Mouse (Mus musculus) midbrain, postnatal 0 days (tissue): ENCODE measurements around the gene Mybpc2. TPM values are rescaled to one million over a fixed set of nuclear protein-coding genes. Genes with fewer than 3 reads are reported as not detected.

Experiments
- ATAC-seq: fragments of 200-750 bp; cut with Nextera tagmentation; 2 replicates; pipeline ENCODE4 v1.8.0; 2017; ENCODE audit warnings: moderate number of reproducible peaks, mild to moderate bottlenecking, moderate TSS enrichment, moderate library complexity; ENCODE audit not compliant: low FRiP score
- DNase-seq: peaks from one replicate; pipeline ENCODE4 v3.0.0-alpha.2; 2015; ENCODE audit warnings: low spot score
- H3K27ac ChIP-seq: fragments of 300-500 bp; sonication (generic); 2 replicates; pipeline ENCODE4 v1.5.1; 2014; ENCODE audit warnings: low read depth, mild to moderate bottlenecking, low read length, mixed read lengths
- H3K27me3 ChIP-seq: fragments of 300-500 bp; sonication (generic); 2 replicates; pipeline ENCODE4 v1.6.1; 2014; ENCODE audit warnings: low read length, control low read depth, mixed read lengths; ENCODE audit not compliant: insufficient read depth
- H3K36me3 ChIP-seq: fragments of 300-500 bp; sonication (generic); 2 replicates; pipeline ENCODE4 v1.6.1; 2014; ENCODE audit warnings: low read length, control low read depth, mixed read lengths; ENCODE audit not compliant: insufficient read depth
- H3K4me1 ChIP-seq: fragments of 300-500 bp; sonication (generic); 2 replicates; pipeline ENCODE4 v1.6.1; 2014; ENCODE audit warnings: mild to moderate bottlenecking, control low read depth, antibody characterized with exemption, low read length, mixed read lengths; ENCODE audit not compliant: insufficient read depth
- H3K4me2 ChIP-seq: fragments of 300-500 bp; sonication (generic); 2 replicates; pipeline ENCODE4 v1.6.1; 2014; ENCODE audit warnings: low read depth, mild to moderate bottlenecking, low read length, mixed read lengths; ENCODE audit not compliant: poor library complexity, severe bottlenecking
- H3K4me3 ChIP-seq: fragments of 300-500 bp; sonication (generic); 2 replicates; pipeline ENCODE4 v1.5.1; 2014; ENCODE audit warnings: low read depth, mild to moderate bottlenecking, low read length, moderate library complexity
- H3K9ac ChIP-seq: fragments of 300-500 bp; sonication (generic); replicated peaks from 2 replicates; pipeline ENCODE4 v1.6.1; 2014; ENCODE audit warnings: mild to moderate bottlenecking, low read length, moderate library complexity, mixed read lengths; ENCODE audit not compliant: poor library complexity, severe bottlenecking
- H3K9me3 ChIP-seq: fragments of 300-500 bp; sonication (generic); 2 replicates; pipeline ENCODE4 v1.6.1; 2016; ENCODE audit warnings: low read length, control low read depth
- CTCF ChIP-seq: IDR thresholded peaks from 2 replicates; pipeline ENCODE4 v1.5.1; 2016; ENCODE audit warnings: antibody characterized with exemption, mild to moderate bottlenecking
- WGBS: fragments of 180-500 bp; shearing (Covaris S2); extraction: QIAGEN DNeasy Blood & Tissue Kit; methylation state at CpG from one replicate; pipeline ENCODE4 v1.1.7; 2014; 5-methylcytosine and 5-hydroxymethylcytosine counted together
- polyA plus RNA-seq: library from polyadenylated mRNA; unstranded; fragments of >200 nt; fragmentation: Nextera tagmentation; extraction: Ambion mirVana; gene quantifications from 2 replicates; pipeline ENCODE4 v1.2.1, GENCODE M21; 2015
- total RNA-seq: library from RNA; depleted of rRNA; stranded (reverse); fragments of >200 nt; gene quantifications from 2 replicates; pipeline ENCODE4 v1.2.3, GENCODE M21; 2014

The Mybpc2 gene
- total and polyA plus RNA-seq, 2 experiments from 2014 or later = 0.27 to 0.28 TPM

DNA sequence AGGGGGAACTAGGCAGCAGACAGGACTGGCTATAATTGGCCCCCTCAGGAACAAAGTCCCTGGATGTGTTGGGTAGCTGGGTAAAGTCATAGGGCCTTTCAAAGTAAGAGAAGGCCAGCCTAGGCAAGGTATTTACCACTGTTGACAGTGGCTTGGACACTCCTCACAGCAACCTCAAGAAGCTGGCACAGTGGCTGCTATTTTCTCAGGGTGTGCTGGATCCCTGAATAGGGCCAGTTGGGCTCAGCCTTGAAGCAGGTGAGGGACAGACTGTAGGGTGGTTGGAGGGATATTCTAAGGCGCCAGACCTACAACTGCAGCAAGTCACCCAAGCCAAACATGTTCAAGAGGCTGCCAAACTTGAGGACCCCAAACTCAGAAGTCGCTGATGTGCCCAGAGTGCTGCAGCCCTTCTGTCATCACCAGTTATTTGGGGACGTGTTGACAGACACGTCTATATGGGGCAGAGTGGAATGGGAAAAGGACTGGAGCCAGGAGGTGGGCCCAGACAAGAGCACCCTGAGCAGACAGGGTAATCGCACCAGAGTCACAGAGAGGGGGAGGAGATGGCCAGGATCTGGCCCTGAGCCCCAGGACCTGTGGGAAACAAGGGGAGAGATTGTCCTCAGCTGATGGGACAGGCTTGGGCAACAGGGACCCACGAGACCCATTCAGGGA is 52.4 kb downstream of the Mybpc2 start:
- TF ChIP-seq CTCF = no peak
- Histone ChIP-seq H3K36me3 (no peaks in the 10 kb centered on the region), H3K27me3 (0 out of 2 replicates have a peak, but pooled peaks cover under 1% of the 10 kb centered on the region), H3K4me3 (no peak overlapping the region), H3K9ac (no peak overlapping the region), H3K4me1 (peaks cover 16% of the 10 kb centered on the region), H3K9me3 (no peaks in the 10 kb centered on the region), H3K27ac (no peak overlapping the region), H3K4me2 (no peak overlapping the region)
- DNase-seq (no peak), ATAC-seq (no peak)
- 39% methylated on average over 6 of the region's 6 CpGs for WGBS

DNA sequence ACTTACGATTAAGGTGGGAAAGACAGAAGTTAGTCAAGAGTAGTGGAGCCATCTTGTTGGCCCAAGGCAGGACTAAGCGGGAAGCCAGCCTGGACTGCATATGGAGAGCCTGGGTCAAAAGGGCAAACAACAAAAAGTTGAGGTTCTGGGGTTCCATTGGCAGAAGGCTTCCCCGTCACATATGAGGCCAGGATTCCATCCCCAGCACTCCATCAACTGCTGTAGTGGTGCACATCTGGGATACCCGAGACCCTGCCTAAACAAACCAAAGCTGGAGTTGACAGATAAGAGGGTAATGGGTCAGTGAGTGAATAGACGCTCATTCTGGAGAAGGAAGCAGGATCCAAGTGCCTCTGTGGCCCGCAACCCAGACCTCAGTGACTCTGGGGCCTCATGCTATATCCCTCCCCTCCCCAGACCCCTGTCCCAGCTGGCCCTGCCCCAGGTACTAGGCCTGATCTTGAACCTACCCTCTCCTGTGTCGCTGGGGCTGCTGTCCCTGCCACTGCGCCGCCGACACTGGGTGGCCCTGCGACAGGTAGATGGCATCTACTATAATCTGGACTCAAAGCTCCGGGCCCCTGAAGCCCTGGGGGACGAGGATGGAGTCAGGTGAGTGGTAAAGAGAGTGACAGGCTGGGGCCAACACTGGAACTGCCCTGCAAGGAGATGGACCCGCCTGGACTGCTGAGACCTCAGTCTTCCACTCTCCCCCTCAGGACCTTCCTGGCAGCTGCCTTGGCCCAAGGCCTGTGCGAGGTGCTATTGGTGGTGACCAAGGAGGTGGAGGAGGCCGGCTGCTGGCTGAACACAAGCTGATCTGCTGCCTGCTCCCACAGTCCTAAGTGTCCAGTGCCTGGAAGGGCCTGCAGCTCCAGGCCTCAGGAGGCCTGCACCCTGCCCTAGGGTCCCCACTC is 53.5 kb downstream of the Mybpc2 start:
- Histone ChIP-seq H3K4me1 (peaks cover 16% of the 10 kb centered on the region), H3K36me3 (no peaks in the 10 kb centered on the region)
- no peak for TF ChIP-seq CTCF

DNA sequence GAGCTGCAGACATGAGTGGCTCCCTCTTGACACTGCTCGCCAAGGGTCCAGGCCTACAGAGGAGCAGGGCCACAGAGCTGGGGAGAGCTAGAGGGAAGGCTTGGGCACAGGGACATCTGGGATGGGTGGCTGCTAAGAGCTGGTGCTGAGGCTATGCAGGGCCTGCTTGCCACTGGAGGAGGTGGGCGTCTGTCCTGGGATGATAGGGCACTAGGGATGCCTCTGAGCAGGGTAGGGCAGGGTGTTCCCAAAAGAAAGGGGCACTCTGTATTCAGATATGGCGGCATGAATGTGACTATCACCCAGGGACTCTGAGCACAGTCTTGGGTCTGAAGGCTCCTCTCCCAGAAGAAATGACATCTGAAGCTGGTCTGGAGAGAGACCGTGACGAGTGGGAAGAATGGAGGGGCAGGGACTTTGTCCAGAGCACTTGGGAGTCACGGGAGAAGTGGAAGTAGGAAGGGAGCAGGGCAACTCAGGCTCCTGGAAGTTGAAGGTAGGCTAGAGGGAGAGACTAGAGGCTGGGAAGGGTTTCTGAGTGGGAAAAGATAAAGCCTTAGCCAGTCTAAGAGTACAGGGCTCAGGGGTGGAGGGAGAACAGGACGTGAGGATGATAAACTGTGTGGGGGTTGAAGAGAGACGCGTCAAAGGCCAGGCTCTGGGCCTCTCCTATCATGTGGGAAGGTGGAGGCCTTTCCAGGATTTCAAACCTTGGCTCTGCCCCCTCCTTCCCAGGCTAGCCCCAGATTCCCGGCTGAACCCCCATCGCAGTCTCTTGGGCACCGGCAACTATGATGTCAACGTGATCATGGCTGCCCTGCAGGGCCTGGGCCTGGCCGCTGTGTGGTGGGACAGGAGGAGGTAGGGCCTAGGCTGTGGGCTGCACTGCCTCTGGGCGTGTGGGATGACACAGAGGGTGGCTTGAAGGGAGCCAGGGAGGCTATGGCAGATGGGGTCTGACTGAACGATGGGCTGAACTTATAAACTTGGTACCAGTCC is 54.5 kb downstream of the Mybpc2 start:
- ATAC-seq (no peak), DNase-seq (no peak)
- no peak for TF ChIP-seq CTCF
- Histone ChIP-seq H3K4me2 (no peak overlapping the region), H3K9ac (no peak overlapping the region), H3K27ac (peak overlapping the region; percentile 91), H3K27me3 (no peaks in the 10 kb centered on the region), H3K4me3 (no peak overlapping the region), H3K9me3 (no peaks in the 10 kb centered on the region), H3K4me1 (peaks cover 16% of the 10 kb centered on the region), H3K36me3 (peaks cover 2% of the 10 kb centered on the region; the same call in 1 of the 2 replicates)
- 91% methylated on average over 16 of the region's 16 CpGs for WGBS

More for the DNA sequence above, 53.5 kb downstream of the Mybpc2 start:
- no peak overlapping the region for H3K4me2 ChIP-seq
- ATAC-seq (no peak), DNase-seq (no peak)
- H3K27me3 ChIP-seq = no peaks in the 10 kb centered on the region
- 85% methylated on average over 16 of the region's 16 CpGs for WGBS
- no peak overlapping the region for H3K4me3 ChIP-seq
- H3K9ac ChIP-seq = no peak overlapping the region
- H3K27ac ChIP-seq = no peak overlapping the region
- H3K9me3 ChIP-seq = no peaks in the 10 kb centered on the region

DNA sequence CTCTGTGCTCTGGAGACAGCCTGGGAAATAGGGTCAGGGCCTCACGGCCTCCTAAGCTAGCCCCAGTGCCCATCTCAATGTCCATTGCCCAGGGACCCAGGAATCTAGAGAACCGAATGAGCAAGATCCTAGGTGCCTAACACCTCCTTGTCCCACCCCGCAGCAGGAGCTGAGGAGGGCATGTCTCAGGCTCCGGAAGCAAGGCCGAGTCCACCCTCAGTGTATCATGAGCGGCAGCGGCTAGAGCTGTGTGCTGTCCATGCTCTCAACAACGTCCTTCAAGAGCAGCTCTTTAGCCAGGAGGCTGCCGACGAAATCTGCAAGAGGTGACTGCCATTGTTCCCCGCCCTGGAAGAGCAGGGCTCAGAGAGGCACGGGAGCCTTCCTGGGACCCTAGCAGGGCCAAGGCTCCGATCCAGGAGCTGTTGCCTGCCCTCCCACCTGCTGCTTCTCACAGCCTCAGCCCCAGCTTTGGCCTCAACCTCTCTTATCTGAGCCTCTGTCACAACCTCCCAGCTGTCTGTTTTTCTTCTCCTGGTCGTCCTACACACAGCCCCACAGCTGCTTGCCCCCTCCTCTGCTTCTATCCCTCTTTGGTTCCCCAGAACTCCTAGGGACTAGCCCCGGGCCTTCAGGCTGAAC is 55.7 kb downstream of the Mybpc2 start:
- H3K9me3 ChIP-seq = no peaks in the 10 kb centered on the region
- peaks cover 8% of the 10 kb centered on the region; the same call in 1 of the 2 replicates for H3K36me3 ChIP-seq
- ATAC-seq (no peak), DNase-seq (no peak)
- H3K4me2 ChIP-seq = peak overlapping the region; percentile 69
- peaks cover 26% of the 10 kb centered on the region for H3K4me1 ChIP-seq
- H3K4me3 ChIP-seq = peak overlapping the region; percentile 46
- peak overlapping the region; percentile 91 for H3K27ac ChIP-seq
- 46% methylated on average over 15 of the region's 15 CpGs for WGBS
- TF ChIP-seq CTCF = no peak
- no peaks in the 10 kb centered on the region for H3K27me3 ChIP-seq
- peak overlapping the region; percentile 66 for H3K9ac ChIP-seq

DNA sequence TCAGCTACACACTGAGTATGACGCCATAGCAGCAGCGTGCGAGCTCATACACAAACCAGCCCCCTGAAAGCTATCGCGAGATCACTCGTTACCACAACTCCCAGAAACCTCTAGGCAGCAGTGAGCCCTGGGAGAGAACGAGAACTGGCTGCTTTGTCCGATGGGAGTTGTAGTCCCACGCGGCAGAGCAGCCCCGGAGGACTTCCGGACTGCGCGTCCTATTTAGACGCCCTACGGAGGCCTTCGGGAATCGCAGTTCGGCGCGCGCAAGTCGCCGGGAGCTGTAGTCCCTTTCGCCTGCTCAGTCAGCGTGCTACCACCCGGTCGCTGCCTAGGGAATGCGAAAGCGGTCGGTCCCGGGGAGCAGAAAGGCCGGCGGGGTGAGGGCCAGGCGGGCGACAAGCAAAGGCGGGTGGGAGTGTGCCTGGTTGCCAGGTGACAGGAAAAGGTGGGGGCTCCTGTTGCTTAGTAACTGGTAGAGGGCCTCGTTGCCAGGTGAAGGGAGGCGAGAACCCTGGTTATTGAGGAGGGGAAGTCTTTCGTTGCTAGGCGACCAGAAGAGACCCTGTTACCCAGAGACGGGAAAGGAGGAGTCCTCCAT is 56.5 kb downstream of the Mybpc2 start, which contains the start of gene Josd2:
Gene Josd2 (plus strand): TSS at position 170 of the 601 bp plus-strand sequence.
- ATAC-seq = peak; percentile 91
- under 1% methylated on average over 42 of the region's 42 CpGs for WGBS
- H3K4me2 ChIP-seq = peak within 1 kb of the TSS; percentile 69
- H3K9ac ChIP-seq = peak within 1 kb of the TSS; percentile 66
- H3K36me3 ChIP-seq = peaks cover 17% of the 10 kb centered on the region; the same call in 1 of the 2 replicates
- H3K4me1 ChIP-seq = peaks cover 26% of the 10 kb centered on the region
- DNase-seq = peak; percentile 99
- H3K4me3 ChIP-seq = peak within 1 kb of the TSS; percentile 46
- no peak for TF ChIP-seq CTCF
- H3K27ac ChIP-seq = peak within 1 kb of the TSS; percentile 91
- H3K27me3 ChIP-seq = no peaks in the 10 kb centered on the region
- no peaks in the 10 kb centered on the region for H3K9me3 ChIP-seq
